Mouse (Mus musculus) bone marrow, adult 2 months (tissue): Measurements from ENCODE around the gene Ercc6. TPM values are rescaled to one million over a fixed set of nuclear protein-coding genes. Genes with fewer than 3 reads are reported as not detected.

Experiments used
- H3K27ac ChIP-seq: fragments of 200-500 bp; 2 replicates; pipeline ENCODE4 v1.5.1; 2012; ENCODE audit warnings: low read depth, mild to moderate bottlenecking, control low read depth, inconsistent platforms, low read length; ENCODE audit not compliant: control insufficient read depth, poor library complexity, insufficient read depth
- H3K4me1 ChIP-seq: fragments of 200-500 bp; 2 replicates; pipeline ENCODE4 v1.6.1; 2011; ENCODE audit warnings: low read length; ENCODE audit not compliant: control insufficient read depth, insufficient read depth
- H3K4me3 ChIP-seq: fragments of 200-500 bp; replicated peaks from 2 replicates; pipeline ENCODE3; 2011; ENCODE audit warnings: mild to moderate bottlenecking, low read depth, low read length, control low read depth; ENCODE audit not compliant: control insufficient read depth
- CTCF ChIP-seq: fragments of 200-500 bp; IDR thresholded peaks from 2 replicates; pipeline ENCODE4 v1.5.1; 2011; ENCODE audit warnings: low read length, control low read depth; ENCODE audit not compliant: control insufficient read depth, insufficient read depth
- POLR2A ChIP-seq: fragments of 200-500 bp; IDR thresholded peaks from 2 replicates; pipeline ENCODE4 v1.6.1; 2011; ENCODE audit warnings: low read depth, mild to moderate bottlenecking, control low read depth, low read length, borderline replicate concordance; ENCODE audit not compliant: control insufficient read depth
- WGBS: fragments of 180-500 bp; shearing (Covaris S2); methylation state at CpG from one replicate; pipeline ENCODE4 v1.1.7; 2018; 5-methylcytosine and 5-hydroxymethylcytosine counted together
- polyA plus RNA-seq: library from polyadenylated mRNA; stranded (reverse); fragments of >200 nt; gene quantifications from 2 replicates; pipeline ENCODE4 v1.2.4, GENCODE M21; 2011; ENCODE audit warnings: low replicate concordance; ENCODE audit not compliant: missing spikeins, insufficient read depth, insufficient read length

The Ercc6 gene
- polyA plus RNA-seq, 1 experiment = 6.9 TPM

- H3K4me3 ChIP-seq = no peak overlapping the region
- H3K4me1 ChIP-seq = no peaks in the 10 kb centered on the region; the same call in 1 of the 2 replicates
- TF ChIP-seq CTCF = no peak
- H3K27ac ChIP-seq = no peak overlapping the region
- 87% methylated on average over 9 of the region's 9 CpGs for WGBS
Observed at GRCm38 (mm10) chr14:32536763-32537162, 23.4 kb downstream of the Ercc6 start.

DNA sequence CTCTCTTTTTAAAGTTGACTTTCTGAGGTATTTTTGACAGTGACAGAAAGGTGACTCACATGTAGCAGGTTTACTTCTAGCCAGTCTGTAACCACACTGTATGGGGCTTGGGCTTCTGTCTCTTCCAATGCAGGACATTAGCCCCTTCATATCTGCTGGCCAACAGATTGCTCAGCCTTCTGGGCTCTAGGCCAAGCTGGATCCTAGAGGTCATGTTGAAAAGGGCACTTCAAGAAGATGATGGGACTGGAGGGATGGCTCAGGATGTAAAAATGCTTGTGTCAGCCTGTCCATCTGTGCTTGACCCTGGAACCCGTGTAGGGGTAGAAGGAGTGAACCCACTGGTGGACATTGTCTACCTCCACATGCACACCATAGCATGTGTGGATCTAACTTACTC, 24.8 kb downstream of the Ercc6 start:
- Histone ChIP-seq H3K27ac (no peak overlapping the region), H3K4me3 (no peak overlapping the region), H3K4me1 (no peaks in the 10 kb centered on the region; the same call in 1 of the 2 replicates)
- TF ChIP-seq CTCF (no peak), POLR2A (no peak)
- 91% methylated on average over 1 of the region's 1 CpGs for WGBS

DNA sequence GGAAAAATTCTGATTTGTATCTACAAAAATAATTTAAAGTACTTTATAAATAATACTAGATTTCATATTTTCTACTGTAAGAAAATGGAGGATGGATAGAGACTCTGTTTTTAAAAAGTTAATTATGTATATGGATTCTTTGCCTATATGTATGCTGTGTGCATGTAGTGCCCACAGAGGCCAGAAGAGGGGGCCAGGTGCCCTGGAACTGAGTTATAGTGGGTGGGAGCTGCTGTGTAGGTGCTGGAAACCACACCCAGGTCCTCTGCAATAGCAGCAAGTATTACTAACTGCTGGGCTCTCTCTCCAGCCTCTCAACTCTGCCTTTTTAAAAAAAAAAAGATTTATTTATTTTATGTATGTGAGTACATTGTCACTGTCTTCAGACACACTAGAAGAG, 29.8 kb downstream of the Ercc6 start:
- no peak overlapping the region for H3K4me3 ChIP-seq
- H3K4me1 ChIP-seq = no peaks in the 10 kb centered on the region
- TF ChIP-seq POLR2A = no peak
- TF ChIP-seq CTCF = 0 out of 2 replicates have a peak, but pooled peaks have one; percentile 2
- H3K27ac ChIP-seq = no peak overlapping the region

DNA sequence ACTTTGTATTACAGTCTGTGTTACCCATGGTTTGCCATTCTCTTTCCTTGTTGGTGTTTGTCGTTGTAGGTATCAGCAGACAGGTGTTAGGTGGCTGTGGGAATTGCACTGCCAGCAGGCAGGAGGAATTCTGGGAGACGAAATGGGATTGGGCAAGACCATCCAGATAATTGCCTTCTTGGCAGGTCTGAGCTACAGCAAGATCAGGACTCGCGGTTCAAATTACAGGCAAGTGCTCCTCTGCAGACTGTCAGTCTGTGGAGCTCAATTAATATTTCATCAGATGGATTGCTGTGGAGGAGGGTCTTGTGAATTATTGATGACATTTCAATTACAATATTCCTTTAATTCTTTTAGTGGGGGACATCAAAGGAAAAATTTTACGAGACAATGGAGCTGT, 33.4 kb downstream of the Ercc6 start:
- TF ChIP-seq POLR2A = no peak
- TF ChIP-seq CTCF = no peak
- Histone ChIP-seq H3K4me3 (no peak overlapping the region), H3K27ac (no peak overlapping the region), H3K4me1 (no peaks in the 10 kb centered on the region)
- WGBS = 88% methylated on average over 5 of the region's 5 CpGs

- Histone ChIP-seq H3K4me3 (no peak overlapping the region), H3K4me1 (no peaks in the 10 kb centered on the region), H3K27ac (no peak overlapping the region)
- TF ChIP-seq CTCF = no peak
- no peak for TF ChIP-seq POLR2A
- WGBS = 83% methylated on average over 5 of the region's 5 CpGs
Observed at GRCm38 (mm10) chr14:32551854-32552253, 38.5 kb downstream of the Ercc6 start.

DNA sequence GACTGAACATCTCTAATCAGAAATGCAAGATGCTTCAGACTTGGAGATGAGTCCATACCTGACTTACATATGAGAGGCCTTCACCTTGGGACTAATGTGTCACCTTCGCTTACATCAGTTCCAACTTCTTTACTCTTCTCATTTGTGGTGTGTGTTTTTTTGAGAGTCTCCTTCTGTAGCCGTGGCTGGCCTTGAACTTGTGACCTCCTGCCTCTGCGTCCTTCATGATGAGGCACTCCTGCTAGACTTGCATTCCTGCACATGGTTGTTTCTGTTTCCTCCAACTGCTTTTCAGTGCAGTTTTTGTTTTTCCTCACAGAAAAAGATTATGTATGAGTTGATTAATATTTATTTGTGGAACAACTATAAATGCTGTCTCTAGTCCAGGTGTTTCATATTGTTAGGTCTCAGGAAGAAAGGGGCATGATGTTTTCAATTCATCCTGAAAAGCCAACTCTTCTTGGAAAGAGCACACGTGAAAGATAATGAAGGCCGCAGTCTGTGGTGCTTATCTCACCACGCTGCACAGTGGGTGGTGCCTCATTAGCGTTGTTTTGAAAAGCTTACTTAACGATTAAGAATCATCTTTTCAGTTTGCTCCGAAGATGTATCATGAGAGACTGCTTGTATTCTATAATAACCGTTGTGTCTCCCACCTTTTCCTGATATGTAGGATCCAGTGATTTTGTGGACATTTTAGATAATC, 40.0 kb downstream of the Ercc6 start:
- H3K4me1 ChIP-seq = no peaks in the 10 kb centered on the region
- 71% methylated on average over 10 of the region's 10 CpGs for WGBS
- TF ChIP-seq POLR2A (no peak), CTCF (no peak)
- no peak overlapping the region for H3K27ac ChIP-seq
- H3K4me3 ChIP-seq = no peak overlapping the region

- H3K27ac ChIP-seq = no peak overlapping the region
- H3K4me3 ChIP-seq = no peak overlapping the region
- H3K4me1 ChIP-seq = no peaks in the 10 kb centered on the region
- no peak for TF ChIP-seq POLR2A
- TF ChIP-seq CTCF = no peak
- 88% methylated on average over 8 of the region's 8 CpGs for WGBS
Observed at GRCm38 (mm10) chr14:32554860-32555526, 41.7 kb downstream of the Ercc6 start.

- WGBS = 74% methylated on average over 3 of the region's 3 CpGs
- no peak for TF ChIP-seq CTCF
- no peak for TF ChIP-seq POLR2A
- Histone ChIP-seq H3K4me3 (no peak overlapping the region), H3K4me1 (no peaks in the 10 kb centered on the region), H3K27ac (no peak overlapping the region)
Observed at GRCm38 (mm10) chr14:32561428-32561827, 48.1 kb downstream of the Ercc6 start.
